Mouse (Mus musculus) activated CD4-positive, CD25-positive, alpha-beta regulatory T cell, adult 4 months (primary cell): ENCODE data around the gene Stag1. TPM values are rescaled to one million over a fixed set of nuclear protein-coding genes. Genes with fewer than 3 reads are reported as not detected.

Experiments
- ATAC-seq: one replicate; pipeline ENCODE4 v1.8.0; 2017
- polyA plus RNA-seq, 2 experiments: library from polyadenylated mRNA; unstranded; fragments of 100-300 nt; shearing (Covaris generic); gene quantifications; one replicate each; pipeline ENCODE4 v1.2.1; 2017

Stag1 gene
- polyA plus RNA-seq, 2 experiments from 2014 or later, result 72.6 to 89.9 TPM

- no peak for ATAC-seq
Measured at GRCm38 (mm10) chr9:100963428-100963912, 365.9 kb downstream of the Stag1 start.

GRCm38 (mm10) chr9:100964106-100964505 lies 366.5 kb downstream of the Stag1 start:
- no peak for ATAC-seq

- no peak for ATAC-seq
Measured at GRCm38 (mm10) chr9:100969461-100969860, 371.9 kb downstream of the Stag1 start.

GRCm38 (mm10) chr9:100978666-100979065 lies 381.1 kb downstream of the Stag1 start:
- ATAC-seq, result no peak

- ATAC-seq, result no peak
Measured at GRCm38 (mm10) chr9:100979260-100979659, 381.7 kb downstream of the Stag1 start.

GRCm38 (mm10) chr9:100982786-100983185 lies 385.2 kb downstream of the Stag1 start:
- ATAC-seq, result no peak

GRCm38 (mm10) chr9:100984381-100985310 lies 387.0 kb downstream of the Stag1 start:
- ATAC-seq, result no peak

- ATAC-seq, result no peak
Measured at GRCm38 (mm10) chr9:100987006-100987405, 389.4 kb downstream of the Stag1 start.

- ATAC-seq, result no peak
Measured at GRCm38 (mm10) chr9:100987850-100988249, 390.3 kb downstream of the Stag1 start.

- ATAC-seq, result no peak
Measured at GRCm38 (mm10) chr9:100990609-100991008, 393.0 kb downstream of the Stag1 start.

- no peak for ATAC-seq
Measured at GRCm38 (mm10) chr9:100991321-100991720, 393.7 kb downstream of the Stag1 start.

- ATAC-seq, result no peak
Measured at GRCm38 (mm10) chr9:100992191-100992590, 394.6 kb downstream of the Stag1 start.

- ATAC-seq, result no peak
Measured at GRCm38 (mm10) chr9:100993937-100994336, 396.3 kb downstream of the Stag1 start.

- no peak for ATAC-seq
Measured at GRCm38 (mm10) chr9:100997138-100997537, 399.5 kb downstream of the Stag1 start.

GRCm38 (mm10) chr9:101002053-101002452 lies 404.5 kb downstream of the Stag1 start:
- no peak for ATAC-seq

GRCm38 (mm10) chr9:101002841-101003240 lies 405.2 kb downstream of the Stag1 start:
- ATAC-seq, result no peak

GRCm38 (mm10) chr9:101003302-101003701 lies 405.7 kb downstream of the Stag1 start:
- ATAC-seq, result no peak

GRCm38 (mm10) chr9:101005866-101006265 lies 408.3 kb downstream of the Stag1 start:
- ATAC-seq, result no peak

Other genes starting within 250 kb of the Stag1 start
- gene Il20rb, start 111.0 kb upstream of the Stag1 start, polyA plus RNA-seq, result 1 to 10 TPM; 1.6 to 2.1 TPM
- gene Nck1, start 51.7 kb upstream of the Stag1 start, polyA plus RNA-seq, result 10 to 100 TPM; 74.4 to 93.1 TPM
- gene Slc35g2, start 26.7 kb upstream of the Stag1 start, polyA plus RNA-seq, result under 1 TPM; 0.31 to 0.62 TPM